Mouse (Mus musculus): ENCODE results near the gene Rpl31. TPM values are rescaled to one million over a fixed set of nuclear protein-coding genes. Genes with fewer than 3 reads are reported as not detected.

Rpl31 gene
- total and polyA plus RNA-seq, 2 experiments from 2014 or later: 273 to 367 TPM

- Histone ChIP-seq H3K36me3 (ENCODE audit: insufficient read depth, low read length) (no peaks in the 10 kb centered on the region), H3K4me1 (ENCODE audit: insufficient read depth, low read length) (no peaks in the 10 kb centered on the region), H3K4me2 (ENCODE audit: low read depth, low read length, poor library complexity, severe bottlenecking) (no peak overlapping the region), H3K4me3 (ENCODE audit: low read depth, low read length) (no peak overlapping the region), H3K27ac (ENCODE audit: low read depth, low read length) (no peak overlapping the region), H3K27me3 (ENCODE audit: insufficient read depth, low read length) (no peaks in the 10 kb centered on the region), H3K9me3 (ENCODE audit: low read length) (no peaks in the 10 kb centered on the region), H3K9ac (replicated peaks; ENCODE audit: low read length, poor library complexity, severe bottlenecking) (no peak overlapping the region)
- no peak for ATAC-seq (ENCODE audit: low FRiP score)
- 89% methylated on average over 7 of the region's 7 CpGs for WGBS
- no peak for TF ChIP-seq CTCF (IDR thresholded peaks at IDR 0.05)
- no peak for DNase-seq (ENCODE audit: low spot score)
Observed at GRCm38 (mm10) chr1:39330857-39331594, 36.6 kb upstream of the Rpl31 start.

GRCm38 (mm10) chr1:39332456-39332855 is 35.2 kb upstream of the Rpl31 start:
- DNase-seq (ENCODE audit: low spot score): no peak
- Histone ChIP-seq H3K9me3 (ENCODE audit: low read length) (no peaks in the 10 kb centered on the region), H3K9ac (replicated peaks; ENCODE audit: low read length, poor library complexity, severe bottlenecking) (no peak overlapping the region), H3K4me1 (ENCODE audit: insufficient read depth, low read length) (no peaks in the 10 kb centered on the region), H3K27me3 (ENCODE audit: insufficient read depth, low read length) (no peaks in the 10 kb centered on the region), H3K36me3 (ENCODE audit: insufficient read depth, low read length) (no peaks in the 10 kb centered on the region), H3K27ac (ENCODE audit: low read depth, low read length) (no peak overlapping the region), H3K4me3 (ENCODE audit: low read depth, low read length) (no peak overlapping the region), H3K4me2 (ENCODE audit: low read depth, low read length, poor library complexity, severe bottlenecking) (no peak overlapping the region)
- no peak for TF ChIP-seq CTCF (IDR thresholded peaks at IDR 0.05)
- WGBS: 82% methylated on average over 4 of the region's 4 CpGs
- ATAC-seq (ENCODE audit: low FRiP score): no peak

- H3K4me3 ChIP-seq (ENCODE audit: low read depth, low read length): no peak overlapping the region
- no peak for TF ChIP-seq CTCF (IDR thresholded peaks at IDR 0.05)
- no peaks in the 10 kb centered on the region for H3K27me3 ChIP-seq (ENCODE audit: insufficient read depth, low read length)
- no peak overlapping the region for H3K27ac ChIP-seq (ENCODE audit: low read depth, low read length)
- no peak overlapping the region for H3K9ac ChIP-seq (replicated peaks; ENCODE audit: low read length, poor library complexity, severe bottlenecking)
- DNase-seq (ENCODE audit: low spot score) (no peak), ATAC-seq (ENCODE audit: low FRiP score) (no peak)
- H3K4me1 ChIP-seq (ENCODE audit: insufficient read depth, low read length): no peaks in the 10 kb centered on the region
- no peaks in the 10 kb centered on the region for H3K36me3 ChIP-seq (ENCODE audit: insufficient read depth, low read length)
- 32% methylated on average over 15 of the region's 15 CpGs for WGBS
- no peaks in the 10 kb centered on the region for H3K9me3 ChIP-seq (ENCODE audit: low read length)
- no peak overlapping the region for H3K4me2 ChIP-seq (ENCODE audit: low read depth, low read length, poor library complexity, severe bottlenecking)
Observed at GRCm38 (mm10) chr1:39335561-39336196, 32.0 kb upstream of the Rpl31 start.

- no peak for DNase-seq (ENCODE audit: low spot score)
Observed at GRCm38 (mm10) chr1:39336788-39337187, 30.9 kb upstream of the Rpl31 start.

GRCm38 (mm10) chr1:39338831-39339230 is 28.8 kb upstream of the Rpl31 start:
- WGBS: 84% methylated on average over 10 of the region's 10 CpGs

More at GRCm38 (mm10) chr1:39336788-39337187, 30.9 kb upstream of the Rpl31 start:
- Histone ChIP-seq H3K4me1 (ENCODE audit: insufficient read depth, low read length) (no peaks in the 10 kb centered on the region), H3K4me2 (ENCODE audit: low read depth, low read length, poor library complexity, severe bottlenecking) (no peak overlapping the region), H3K4me3 (ENCODE audit: low read depth, low read length) (no peak overlapping the region), H3K9me3 (ENCODE audit: low read length) (no peaks in the 10 kb centered on the region), H3K27ac (ENCODE audit: low read depth, low read length) (no peak overlapping the region), H3K36me3 (ENCODE audit: insufficient read depth, low read length) (no peaks in the 10 kb centered on the region), H3K9ac (replicated peaks; ENCODE audit: low read length, poor library complexity, severe bottlenecking) (no peak overlapping the region), H3K27me3 (ENCODE audit: insufficient read depth, low read length) (no peaks in the 10 kb centered on the region)
- WGBS: 75% methylated on average over 8 of the region's 8 CpGs
- no peak for ATAC-seq (ENCODE audit: low FRiP score)
- no peak for TF ChIP-seq CTCF (IDR thresholded peaks at IDR 0.05)

GRCm38 (mm10) chr1:39339455-39339854 is 28.2 kb upstream of the Rpl31 start:
- DNase-seq (ENCODE audit: low spot score) (no peak), ATAC-seq (ENCODE audit: low FRiP score) (no peak)
- 53% methylated on average over 5 of the region's 5 CpGs for whole genome bisulfite sequencing
- no peaks in the 10 kb centered on the region for H3K36me3 ChIP-seq (ENCODE audit: insufficient read depth, low read length)
- H3K27me3 ChIP-seq (ENCODE audit: insufficient read depth, low read length): no peaks in the 10 kb centered on the region
- no peak overlapping the region for H3K9ac ChIP-seq (replicated peaks; ENCODE audit: low read length, poor library complexity, severe bottlenecking)
- TF ChIP-seq CTCF (IDR thresholded peaks at IDR 0.05): no peak
- H3K27ac ChIP-seq (ENCODE audit: low read depth, low read length): no peak overlapping the region
- no peaks in the 10 kb centered on the region for H3K9me3 ChIP-seq (ENCODE audit: low read length)
- no peak overlapping the region for H3K4me2 ChIP-seq (ENCODE audit: low read depth, low read length, poor library complexity, severe bottlenecking)
- H3K4me1 ChIP-seq (ENCODE audit: insufficient read depth, low read length): no peaks in the 10 kb centered on the region
- H3K4me3 ChIP-seq (ENCODE audit: low read depth, low read length): no peak overlapping the region

More at GRCm38 (mm10) chr1:39338831-39339230, 28.8 kb upstream of the Rpl31 start:
- TF ChIP-seq CTCF (IDR thresholded peaks at IDR 0.05): no peak
- ATAC-seq (ENCODE audit: low FRiP score) (no peak), DNase-seq (ENCODE audit: low spot score) (no peak)
- no peak overlapping the region for H3K9ac ChIP-seq (replicated peaks; ENCODE audit: low read length, poor library complexity, severe bottlenecking)
- H3K9me3 ChIP-seq (ENCODE audit: low read length): no peaks in the 10 kb centered on the region
- H3K4me3 ChIP-seq (ENCODE audit: low read depth, low read length): no peak overlapping the region
- no peaks in the 10 kb centered on the region for H3K36me3 ChIP-seq (ENCODE audit: insufficient read depth, low read length)
- H3K4me2 ChIP-seq (ENCODE audit: low read depth, low read length, poor library complexity, severe bottlenecking): no peak overlapping the region
- no peaks in the 10 kb centered on the region for H3K4me1 ChIP-seq (ENCODE audit: insufficient read depth, low read length)
- no peaks in the 10 kb centered on the region for H3K27me3 ChIP-seq (ENCODE audit: insufficient read depth, low read length)
- no peak overlapping the region for H3K27ac ChIP-seq (ENCODE audit: low read depth, low read length)

All from midbrain, postnatal 0 days (tissue).